Mouse (Mus musculus) kidney, postnatal 0 days (tissue): ENCODE measurements around the gene Dlgap5. TPM values are rescaled to one million over a fixed set of nuclear protein-coding genes. Genes with fewer than 3 reads are reported as not detected.

Source experiments
- ATAC-seq: fragments of 200-750 bp; cut with Nextera tagmentation; replicated peaks from 2 replicates; pipeline ENCODE4 v1.8.0; 2017; ENCODE audit warnings: low read depth, moderate number of reproducible peaks, moderate TSS enrichment, moderate library complexity; ENCODE audit not compliant: low FRiP score
- DNase-seq: peaks from one replicate; pipeline ENCODE4 v3.0.0-alpha.2; 2016; ENCODE audit warnings: low spot score
- H3K27ac ChIP-seq: fragments of 300-500 bp; sonication (generic); 2 replicates; pipeline ENCODE4 v1.5.1; 2014; ENCODE audit warnings: mild to moderate bottlenecking
- H3K27me3 ChIP-seq: fragments of 300-500 bp; sonication (generic); 2 replicates; pipeline ENCODE4 v1.6.1; 2014; ENCODE audit warnings: low read length, mixed read lengths; ENCODE audit not compliant: insufficient read depth
- H3K36me3 ChIP-seq: fragments of 300-500 bp; sonication (generic); 2 replicates; pipeline ENCODE4 v1.6.1; 2014; ENCODE audit warnings: low read length, mixed read lengths; ENCODE audit not compliant: insufficient read depth
- H3K4me1 ChIP-seq: fragments of 300-500 bp; sonication (generic); replicated peaks from 2 replicates; pipeline ENCODE4 v1.6.1; 2014; ENCODE audit warnings: antibody characterized with exemption, low read length, mixed read lengths; ENCODE audit not compliant: insufficient read depth
- H3K4me2 ChIP-seq: fragments of 300-500 bp; sonication (generic); 2 replicates; pipeline ENCODE4 v1.6.1; 2014; ENCODE audit warnings: mild to moderate bottlenecking, low read length, moderate library complexity, mixed read lengths
- H3K4me3 ChIP-seq: fragments of 300-500 bp; sonication (generic); replicated peaks from 2 replicates; pipeline ENCODE4 v1.5.1; 2014; ENCODE audit warnings: low read depth, low read length
- H3K9ac ChIP-seq: fragments of 300-500 bp; sonication (generic); 2 replicates; pipeline ENCODE4 v1.6.1; 2014; ENCODE audit warnings: low read depth, low read length
- H3K9me3 ChIP-seq: fragments of 300-500 bp; sonication (generic); replicated peaks from 2 replicates; pipeline ENCODE4 v1.6.1; 2016; ENCODE audit warnings: low read length, inconsistent platforms, mixed read lengths
- CTCF ChIP-seq: IDR thresholded peaks from 2 replicates; pipeline ENCODE4 v1.5.1; 2016; ENCODE audit warnings: antibody characterized with exemption, low read depth, mild to moderate bottlenecking, moderate library complexity
- WGBS: fragments of 180-500 bp; shearing (Covaris S2); extraction: QIAGEN DNeasy Blood & Tissue Kit; methylation state at CpG from one replicate; pipeline ENCODE4 v1.1.7; 2014; 5-methylcytosine and 5-hydroxymethylcytosine counted together
- polyA plus RNA-seq: library from polyadenylated mRNA; unstranded; fragments of >200 nt; fragmentation: Nextera tagmentation; extraction: Ambion mirVana; gene quantifications from 2 replicates; pipeline ENCODE4 v1.2.1, GENCODE M21; 2015

Dlgap5 gene
- polyA plus RNA-seq, 1 experiment from 2014 or later: 12.1 TPM

DNA sequence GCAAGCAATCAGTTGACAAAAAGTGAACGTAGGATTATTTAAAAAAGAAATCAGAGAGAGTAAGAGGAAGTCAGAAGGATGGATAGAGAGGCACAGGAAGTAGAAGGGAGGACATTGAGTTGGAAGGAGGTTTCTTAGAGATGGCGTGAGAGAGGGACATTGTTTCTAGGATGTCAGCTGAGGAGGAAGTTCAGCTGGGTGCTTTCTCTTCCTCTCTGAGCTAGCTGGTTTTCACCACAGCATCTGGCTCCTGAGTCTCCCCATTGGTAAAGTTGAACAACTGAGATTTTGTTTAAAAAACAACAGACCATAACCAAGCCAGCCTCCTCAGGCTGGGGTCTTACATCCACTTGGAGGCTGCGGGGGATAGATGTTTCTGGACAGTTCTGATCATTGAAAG lies 58.6 kb downstream of the Dlgap5 start:
- no peak for TF ChIP-seq CTCF
- WGBS: 58% methylated on average over 3 of the region's 3 CpGs

DNA sequence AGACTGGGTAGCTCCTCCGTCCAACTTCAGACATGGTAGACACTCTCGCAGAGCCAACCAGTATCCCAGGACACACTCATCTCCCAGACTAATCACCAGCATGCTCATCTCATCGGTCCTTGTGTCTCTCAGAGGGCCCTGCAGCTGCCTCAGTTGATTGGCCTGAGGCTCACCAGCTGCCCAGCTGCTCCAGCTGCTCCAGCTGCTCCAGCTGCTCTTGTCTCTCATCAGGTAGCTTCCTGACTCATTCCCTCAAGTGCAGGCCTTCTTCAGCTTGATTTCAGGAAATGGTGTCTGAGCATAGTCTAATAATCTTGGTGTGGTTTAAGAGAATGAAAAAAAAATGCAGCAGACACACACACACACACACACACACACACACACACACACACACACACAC lies 61.6 kb downstream of the Dlgap5 start:
- Histone ChIP-seq H3K9me3 (no peaks in the 10 kb centered on the region), H3K4me1 (no peaks in the 10 kb centered on the region), H3K4me2 (no peak overlapping the region), H3K4me3 (no peak overlapping the region), H3K36me3 (no peaks in the 10 kb centered on the region), H3K27ac (no peak overlapping the region), H3K9ac (no peak overlapping the region), H3K27me3 (no peaks in the 10 kb centered on the region)
- no peak for TF ChIP-seq CTCF
- ATAC-seq (no peak), DNase-seq (no peak)
- 82% methylated on average over 3 of the region's 3 CpGs for WGBS

More for the DNA sequence above, 58.6 kb downstream of the Dlgap5 start:
- Histone ChIP-seq H3K4me1 (no peaks in the 10 kb centered on the region), H3K4me2 (no peak overlapping the region), H3K9ac (no peak overlapping the region), H3K27ac (no peak overlapping the region), H3K4me3 (no peak overlapping the region), H3K36me3 (no peaks in the 10 kb centered on the region), H3K9me3 (no peaks in the 10 kb centered on the region), H3K27me3 (no peaks in the 10 kb centered on the region)
- DNase-seq (no peak), ATAC-seq (no peak)

DNA sequence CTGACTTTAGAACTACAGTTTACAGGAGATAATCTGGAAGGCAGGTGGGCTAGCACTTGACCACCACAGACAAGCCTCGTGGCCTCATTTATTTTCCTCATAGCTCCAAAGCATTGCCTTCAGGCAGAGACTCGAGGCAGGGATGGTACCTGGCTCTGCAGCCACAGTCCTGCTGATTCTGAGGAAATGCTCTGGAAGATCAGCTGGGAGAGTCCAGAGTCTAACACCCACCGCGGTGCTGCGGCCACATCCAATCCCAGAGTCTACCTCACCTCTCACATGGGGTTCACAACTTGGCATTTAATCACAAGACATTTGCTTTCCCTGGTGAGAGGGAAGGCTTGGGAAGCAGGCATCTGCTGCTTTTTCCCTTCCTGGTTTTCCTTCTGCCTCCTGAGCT lies 63.3 kb downstream of the Dlgap5 start:
- 73% methylated on average over 5 of the region's 5 CpGs for WGBS
- H3K36me3 ChIP-seq: no peaks in the 10 kb centered on the region
- H3K4me2 ChIP-seq: no peak overlapping the region
- no peak for DNase-seq
- no peak for ATAC-seq
- H3K27me3 ChIP-seq: no peaks in the 10 kb centered on the region
- no peak overlapping the region for H3K9ac ChIP-seq
- no peak overlapping the region for H3K4me3 ChIP-seq
- H3K27ac ChIP-seq: no peak overlapping the region
- H3K4me1 ChIP-seq: no peaks in the 10 kb centered on the region
- H3K9me3 ChIP-seq: no peaks in the 10 kb centered on the region
- no peak for TF ChIP-seq CTCF

DNA sequence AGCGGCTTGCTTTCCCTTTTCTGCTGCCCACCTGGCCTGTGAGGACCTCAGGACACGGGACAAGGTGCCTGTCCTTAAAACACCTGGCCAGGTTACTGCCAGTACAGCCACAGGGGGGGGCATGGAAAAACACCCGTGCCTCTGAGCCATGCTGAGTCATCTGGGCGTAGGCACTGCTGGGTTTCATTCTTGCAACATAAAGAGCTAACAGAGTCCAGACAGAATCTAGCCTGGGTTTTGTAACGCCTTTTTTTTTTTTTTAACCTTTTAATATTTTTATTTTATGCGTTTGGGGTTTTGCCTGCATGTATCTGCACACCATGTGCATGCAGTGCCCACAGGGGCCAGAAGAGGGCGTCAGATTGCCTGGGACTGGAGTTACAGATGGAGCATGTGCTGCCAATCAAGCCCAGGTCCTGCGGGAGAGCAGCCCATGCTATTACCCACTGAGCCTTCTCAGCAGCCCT lies 64.1 kb downstream of the Dlgap5 start:
- DNase-seq (no peak), ATAC-seq (no peak)
- Histone ChIP-seq H3K9me3 (no peaks in the 10 kb centered on the region), H3K9ac (no peak overlapping the region), H3K4me3 (no peak overlapping the region), H3K4me2 (no peak overlapping the region), H3K27ac (no peak overlapping the region), H3K4me1 (no peaks in the 10 kb centered on the region), H3K36me3 (no peaks in the 10 kb centered on the region), H3K27me3 (no peaks in the 10 kb centered on the region)
- WGBS: 64% methylated on average over 8 of the region's 8 CpGs
- TF ChIP-seq CTCF: peak; percentile 42

- ATAC-seq (no peak), DNase-seq (no peak)
- no peak for TF ChIP-seq CTCF
- Histone ChIP-seq H3K9ac (no peak overlapping the region), H3K36me3 (no peaks in the 10 kb centered on the region), H3K4me2 (no peak overlapping the region), H3K9me3 (no peaks in the 10 kb centered on the region), H3K4me3 (no peak overlapping the region), H3K27me3 (no peaks in the 10 kb centered on the region), H3K27ac (no peak overlapping the region), H3K4me1 (no peaks in the 10 kb centered on the region)
- WGBS: 79% methylated on average over 4 of the region's 4 CpGs
Observed at GRCm38 (mm10) chr14:47353240-47353639, 65.0 kb downstream of the Dlgap5 start.

- TF ChIP-seq CTCF: no peak
- H3K4me3 ChIP-seq: no peak overlapping the region
- no peaks in the 10 kb centered on the region for H3K4me1 ChIP-seq
- H3K9me3 ChIP-seq: no peaks in the 10 kb centered on the region
- WGBS: 83% methylated on average over 10 of the region's 10 CpGs
- no peak overlapping the region for H3K9ac ChIP-seq
- no peaks in the 10 kb centered on the region for H3K27me3 ChIP-seq
- H3K36me3 ChIP-seq: no peaks in the 10 kb centered on the region
- DNase-seq (no peak), ATAC-seq (no peak)
- no peak overlapping the region for H3K4me2 ChIP-seq
- no peak overlapping the region for H3K27ac ChIP-seq
Observed at GRCm38 (mm10) chr14:47352272-47352671, 65.9 kb downstream of the Dlgap5 start.

DNA sequence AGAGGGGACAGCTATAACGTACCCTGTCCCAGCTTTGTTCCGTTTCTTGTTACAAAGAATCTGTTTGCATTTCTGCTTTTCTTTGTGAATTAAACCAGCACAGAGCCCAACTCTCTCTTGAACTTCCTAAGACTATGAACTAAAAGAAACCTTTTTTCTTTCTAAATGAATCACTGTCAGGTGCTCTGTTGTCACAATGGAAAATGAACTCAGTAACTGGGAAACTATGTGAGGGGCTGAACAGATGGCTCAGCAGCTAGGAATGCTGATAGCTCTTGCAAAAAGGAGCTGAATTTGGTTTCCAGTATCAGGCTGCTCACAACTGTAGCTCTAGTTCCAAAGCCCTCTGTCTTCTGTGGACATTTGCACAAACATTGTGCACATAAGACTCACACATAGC lies 67.2 kb downstream of the Dlgap5 start:
- no peaks in the 10 kb centered on the region for H3K27me3 ChIP-seq
- no peak overlapping the region for H3K27ac ChIP-seq
- H3K4me1 ChIP-seq: no peaks in the 10 kb centered on the region
- H3K36me3 ChIP-seq: no peaks in the 10 kb centered on the region
- H3K4me2 ChIP-seq: no peak overlapping the region
- H3K9ac ChIP-seq: no peak overlapping the region
- DNase-seq (no peak), ATAC-seq (no peak)
- no peak for TF ChIP-seq CTCF
- H3K9me3 ChIP-seq: no peaks in the 10 kb centered on the region
- H3K4me3 ChIP-seq: no peak overlapping the region
- 84% methylated on average over 2 of the region's 2 CpGs for WGBS
